Mouse (Mus musculus) olfactory bulb, adult 2 months (tissue): ENCODE data around the gene Calb2. TPM values are rescaled to one million over a fixed set of nuclear protein-coding genes. Genes with fewer than 3 reads are reported as not detected.

Experiments used
- H3K27ac ChIP-seq: fragments of 200-500 bp; 2 replicates; pipeline ENCODE4 v1.5.1; 2012; ENCODE audit warnings: low read depth, low read length; ENCODE audit not compliant: insufficient read depth
- H3K4me1 ChIP-seq: fragments of 200-500 bp; 2 replicates; pipeline ENCODE4 v1.6.1; 2012; ENCODE audit warnings: low read length; ENCODE audit not compliant: control insufficient read depth, insufficient read depth
- H3K4me3 ChIP-seq: fragments of 200-500 bp; 2 replicates; pipeline ENCODE4 v1.5.1; 2012; ENCODE audit warnings: mild to moderate bottlenecking, low read depth, low read length, moderate library complexity; ENCODE audit not compliant: insufficient read depth
- CTCF ChIP-seq: fragments of 200-500 bp; IDR thresholded peaks from 2 replicates; pipeline ENCODE4 v1.5.1; 2012; ENCODE audit warnings: low read depth, mild to moderate bottlenecking, low read length, moderate library complexity; ENCODE audit not compliant: insufficient read depth
- POLR2A ChIP-seq: fragments of 200-500 bp; IDR thresholded peaks from 2 replicates; pipeline ENCODE4 v1.6.1; 2012; ENCODE audit warnings: mild to moderate bottlenecking, low read depth, low read length, moderate library complexity; ENCODE audit not compliant: insufficient read depth
- WGBS: fragments of 180-500 bp; shearing (Covaris S2); methylation state at CpG from one replicate; pipeline ENCODE4 v1.1.7; 2018; 5-methylcytosine and 5-hydroxymethylcytosine counted together
- polyA plus RNA-seq: library from polyadenylated mRNA; stranded (reverse); fragments of >200 nt; gene quantifications from 2 replicates; pipeline ENCODE4 v1.2.4, GENCODE M21; 2012; ENCODE audit warnings: low replicate concordance; ENCODE audit not compliant: missing spikeins, insufficient read depth, insufficient read length

Calb2 gene
- not detected in 2 replicates for polyA plus RNA-seq

DNA sequence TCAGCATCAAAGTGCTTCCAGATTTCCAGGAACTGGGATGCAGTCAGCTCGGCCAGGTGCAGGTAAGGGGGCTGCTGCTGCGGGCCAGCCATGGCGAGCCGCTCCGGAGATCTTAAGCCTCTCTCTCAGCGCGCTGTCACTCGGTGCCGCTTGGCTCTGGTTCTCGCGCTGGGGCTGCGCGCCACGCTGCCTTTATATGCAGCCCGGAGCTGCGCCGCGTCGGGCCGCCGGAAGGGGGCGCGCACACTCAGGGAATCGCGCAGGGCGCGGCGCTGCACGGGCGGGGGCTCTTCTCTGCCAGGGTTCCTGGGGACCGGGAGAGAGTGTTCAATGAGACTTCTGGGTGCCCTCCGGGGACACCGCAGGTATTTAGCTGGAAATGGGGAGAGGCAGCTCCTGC is at the start of gene Calb2:
Calb2 (minus strand) TSS at position 165 of the 400 bp plus-strand sequence.
- Histone ChIP-seq H3K4me3 (peak within 1 kb of the TSS; percentile 43), H3K27ac (peak within 1 kb of the TSS; percentile 32; the same call in 1 of the 2 replicates), H3K4me1 (peaks cover 6% of the 10 kb centered on the region)
- WGBS = under 1% methylated on average over 33 of the region's 33 CpGs
- TF ChIP-seq POLR2A (peak; percentile 12; the same call in 1 of the 2 replicates), CTCF (peak; percentile 93)

DNA sequence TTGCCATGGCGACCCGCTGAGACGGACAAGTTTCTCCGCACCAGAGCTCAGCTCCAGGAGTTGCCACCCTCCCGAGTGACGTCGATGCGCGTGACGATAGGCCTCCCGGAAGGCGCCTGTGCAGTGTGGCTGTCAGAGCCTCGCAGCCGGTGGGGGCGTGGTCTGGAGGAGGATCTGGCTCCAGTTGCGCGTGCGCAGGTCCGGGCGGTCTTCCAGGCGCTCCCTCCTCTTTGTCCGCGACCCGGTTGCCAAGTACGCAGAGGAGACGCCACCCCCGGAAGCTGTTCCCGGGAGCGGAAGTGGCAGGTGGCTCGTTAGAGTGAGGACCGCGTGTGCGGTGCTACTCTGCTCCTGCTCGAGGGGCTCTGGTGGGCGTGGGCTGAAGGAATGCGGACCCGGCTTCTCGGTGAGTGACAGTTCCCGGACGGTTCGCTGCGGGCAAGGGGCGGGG is 49.7 kb upstream of the Calb2 start:
- Histone ChIP-seq H3K4me1 (peaks cover 7% of the 10 kb centered on the region), H3K27ac (peak overlapping the region; percentile 85), H3K4me3 (peak overlapping the region; percentile 76)
- WGBS = 0% methylated on average over 43 of the region's 43 CpGs
- TF ChIP-seq CTCF (no peak), POLR2A (peak; percentile 58; the same call in 1 of the 2 replicates)

DNA sequence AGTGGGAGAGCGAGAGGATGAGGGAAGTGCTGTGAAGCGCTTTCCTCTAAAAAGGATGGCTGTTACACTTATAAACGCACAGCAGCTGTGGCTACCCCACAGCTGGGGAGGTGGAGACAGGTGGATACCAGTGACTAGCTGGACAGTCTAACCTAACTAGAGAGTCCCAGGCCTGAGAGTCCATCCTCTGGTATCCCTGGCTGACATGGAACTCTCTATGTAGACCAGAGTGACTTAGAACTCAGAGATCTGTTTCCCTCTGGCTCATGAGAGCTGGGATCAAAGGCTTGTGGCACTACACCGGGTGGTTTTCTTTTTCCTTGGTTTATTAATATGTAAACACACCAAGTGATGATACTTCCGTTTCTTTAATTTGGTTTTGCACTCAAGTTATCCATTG is 49.2 kb upstream of the Calb2 start:
- no peak for TF ChIP-seq CTCF
- TF ChIP-seq POLR2A = no peak
- Histone ChIP-seq H3K4me1 (peaks cover 7% of the 10 kb centered on the region), H3K4me3 (peak overlapping the region; percentile 76), H3K27ac (peak overlapping the region; percentile 85)
- 18% methylated on average over 5 of the region's 5 CpGs for WGBS

DNA sequence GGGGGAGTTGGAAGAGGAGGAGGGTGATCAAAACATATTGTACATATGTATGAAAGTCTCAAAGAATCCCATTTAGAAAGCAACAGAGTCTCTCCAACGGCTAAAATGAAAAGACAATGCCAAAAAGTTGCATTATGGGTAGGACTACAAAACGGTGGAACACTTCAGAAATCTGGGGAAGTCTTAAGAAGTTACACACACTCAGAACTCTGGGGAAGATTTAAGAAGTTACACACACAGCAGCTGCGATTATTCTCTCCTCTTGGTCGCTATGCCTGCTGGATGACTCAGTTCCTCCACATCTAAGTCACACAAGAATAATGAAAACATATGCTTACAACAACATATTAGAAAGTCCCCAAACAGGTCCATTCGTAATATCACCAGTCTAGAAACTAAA is 48.2 kb upstream of the Calb2 start:
- TF ChIP-seq CTCF (no peak), POLR2A (no peak)
- H3K4me1 ChIP-seq = peaks cover 7% of the 10 kb centered on the region
- H3K4me3 ChIP-seq = no peak overlapping the region
- H3K27ac ChIP-seq = no peak overlapping the region
- WGBS = 70% methylated on average over 5 of the region's 5 CpGs

DNA sequence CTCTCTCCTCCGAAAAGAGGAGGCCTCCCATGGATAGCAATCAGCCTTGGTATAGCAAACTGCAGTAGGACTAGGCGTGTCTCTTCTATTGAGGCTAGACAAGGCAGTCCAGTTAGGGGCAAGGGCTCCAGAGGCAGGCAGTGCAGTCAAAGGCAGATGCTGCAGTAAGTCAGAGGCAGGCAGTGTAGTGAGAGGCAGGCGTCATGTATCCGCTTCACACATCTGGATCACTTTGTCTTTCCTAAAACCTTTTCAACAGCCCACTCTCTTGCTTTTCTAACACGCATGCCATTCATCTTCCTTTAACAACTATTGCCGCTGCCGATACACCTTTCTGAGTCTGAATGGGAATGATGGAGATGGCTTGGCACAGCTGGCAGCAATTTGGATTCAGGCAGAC is 47.4 kb upstream of the Calb2 start, which contains the start of gene Cmtr2:
Cmtr2 (plus strand) TSS at position 301 of the 400 bp plus-strand sequence.
- peaks cover 3% of the 10 kb centered on the region for H3K4me1 ChIP-seq
- no peak within 1 kb of the TSS for H3K4me3 ChIP-seq
- TF ChIP-seq CTCF = no peak
- 77% methylated on average over 7 of the region's 7 CpGs for WGBS
- no peak within 1 kb of the TSS for H3K27ac ChIP-seq

DNA sequence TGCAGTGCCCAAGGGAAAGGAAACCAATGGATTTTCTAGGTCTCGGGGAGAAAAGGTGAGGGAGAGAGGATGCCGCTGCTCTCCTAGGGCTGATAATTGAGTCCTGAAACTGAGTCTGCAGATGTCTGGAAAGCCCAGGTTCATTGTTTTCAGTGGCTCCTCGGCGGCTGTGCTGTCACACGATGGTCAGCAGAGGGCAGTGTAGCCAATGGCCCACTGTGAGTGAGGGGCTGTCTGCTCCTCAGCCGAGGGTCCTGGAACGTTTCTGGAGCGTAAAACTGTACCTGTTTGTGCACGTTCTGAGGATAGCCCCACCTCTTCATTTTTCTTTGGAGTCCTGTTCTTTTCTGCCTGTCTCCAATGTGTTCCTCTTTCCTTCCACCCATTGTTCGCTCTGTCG is 33.8 kb upstream of the Calb2 start:
- H3K27ac ChIP-seq = no peak overlapping the region
- H3K4me3 ChIP-seq = no peak overlapping the region
- H3K4me1 ChIP-seq = peaks cover 9% of the 10 kb centered on the region
- WGBS = 42% methylated on average over 11 of the region's 11 CpGs
- TF ChIP-seq POLR2A (no peak), CTCF (peak; percentile 46; the same call in 1 of the 2 replicates)

DNA sequence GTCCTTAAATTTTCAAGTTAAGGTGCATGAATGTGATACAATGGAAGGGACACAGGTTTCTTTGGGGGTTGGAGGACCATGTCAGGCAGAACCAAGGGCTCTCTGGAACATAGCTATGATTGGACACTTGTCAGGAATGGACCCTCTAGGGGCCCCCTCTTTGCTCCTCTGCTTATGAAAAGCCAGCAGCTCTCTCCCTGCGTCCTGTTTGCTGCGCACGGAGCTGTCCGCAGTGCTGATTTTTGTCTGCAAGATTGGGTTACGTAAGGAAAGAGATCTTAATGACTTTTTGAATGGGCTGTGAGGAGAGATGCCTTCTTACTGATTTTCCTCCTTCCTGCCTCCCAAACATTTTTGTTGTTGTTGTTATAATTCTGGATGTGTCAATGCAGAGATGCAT is 28.7 kb upstream of the Calb2 start:
- H3K27ac ChIP-seq = no peak overlapping the region
- TF ChIP-seq CTCF (no peak), POLR2A (no peak)
- H3K4me1 ChIP-seq = peaks cover 11% of the 10 kb centered on the region; the same call in 1 of the 2 replicates
- WGBS = 49% methylated on average over 5 of the region's 5 CpGs
- H3K4me3 ChIP-seq = no peak overlapping the region

DNA sequence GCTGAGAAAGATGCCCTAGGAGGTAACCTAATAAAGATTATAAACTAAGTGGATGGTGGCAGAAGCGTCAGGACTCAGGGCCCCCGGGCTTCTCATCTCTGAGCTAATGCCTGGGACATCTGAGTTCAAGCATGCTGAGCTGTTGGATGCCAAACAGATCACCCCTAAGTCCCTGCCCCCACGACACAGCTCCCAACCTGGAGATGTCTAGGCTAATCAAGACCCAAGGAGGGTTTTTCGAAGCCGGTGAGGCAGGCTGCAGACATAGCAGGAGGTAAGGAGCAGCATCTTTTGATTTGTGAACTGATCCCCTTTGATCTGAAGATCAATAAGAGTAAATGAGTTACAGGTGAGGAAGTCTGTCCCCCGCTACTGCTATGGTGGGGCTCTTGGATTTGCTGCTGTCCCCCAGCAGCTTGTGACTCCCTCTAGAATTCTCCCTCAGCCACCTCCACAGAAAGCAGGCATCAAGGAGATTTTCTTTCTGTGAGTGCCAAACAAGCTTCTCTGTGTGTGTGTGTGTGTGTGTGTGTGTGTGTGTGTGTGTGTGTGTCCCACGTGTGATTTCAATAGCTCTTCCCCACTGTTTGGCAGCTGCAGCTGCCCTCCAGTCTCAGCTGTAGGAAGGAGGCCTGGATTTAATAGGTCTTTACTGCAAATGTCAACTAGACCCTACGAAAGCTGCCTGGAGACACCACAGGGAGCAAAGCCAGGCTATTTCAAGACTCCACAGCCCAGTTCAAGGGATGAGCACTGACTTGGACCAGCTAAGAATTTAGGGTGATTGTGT is 21.1 kb upstream of the Calb2 start:
- H3K4me1 ChIP-seq = peaks cover 13% of the 10 kb centered on the region
- TF ChIP-seq CTCF = no peak
- TF ChIP-seq POLR2A = no peak
- 30% methylated on average over 8 of the region's 8 CpGs for WGBS
- H3K27ac ChIP-seq = peak overlapping the region; percentile 42; the same call in 1 of the 2 replicates
- no peak overlapping the region for H3K4me3 ChIP-seq

DNA sequence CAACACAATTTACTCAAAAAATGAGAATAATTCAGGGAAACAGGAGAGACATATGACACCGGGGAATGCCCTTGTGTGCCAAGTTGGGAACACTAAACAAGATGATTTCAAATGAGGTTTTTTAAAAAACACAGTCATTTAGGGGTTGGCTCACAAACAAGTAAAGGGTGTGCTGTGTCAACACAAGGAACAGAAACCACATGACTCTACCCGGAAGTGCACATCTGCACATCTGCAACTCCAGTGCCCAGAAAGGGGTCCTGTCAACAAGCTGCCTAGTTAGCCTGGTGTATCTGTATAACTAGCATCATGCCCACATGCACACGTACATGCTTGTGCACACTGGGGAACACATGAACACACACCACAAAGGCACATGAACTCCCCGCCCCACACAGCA is 17.5 kb upstream of the Calb2 start:
- Histone ChIP-seq H3K27ac (no peak overlapping the region), H3K4me3 (no peak overlapping the region), H3K4me1 (peaks cover 21% of the 10 kb centered on the region)
- TF ChIP-seq CTCF = no peak
- TF ChIP-seq POLR2A = no peak
- WGBS = 64% methylated on average over 4 of the region's 4 CpGs
